Mouse (Mus musculus): ENCODE data around the gene Med13l. TPM values are rescaled to one million over a fixed set of nuclear protein-coding genes. Genes with fewer than 3 reads are reported as not detected.

The Med13l gene
- polyA plus RNA-seq, 1 experiment from 2014 or later: 16.2 TPM

DNA sequence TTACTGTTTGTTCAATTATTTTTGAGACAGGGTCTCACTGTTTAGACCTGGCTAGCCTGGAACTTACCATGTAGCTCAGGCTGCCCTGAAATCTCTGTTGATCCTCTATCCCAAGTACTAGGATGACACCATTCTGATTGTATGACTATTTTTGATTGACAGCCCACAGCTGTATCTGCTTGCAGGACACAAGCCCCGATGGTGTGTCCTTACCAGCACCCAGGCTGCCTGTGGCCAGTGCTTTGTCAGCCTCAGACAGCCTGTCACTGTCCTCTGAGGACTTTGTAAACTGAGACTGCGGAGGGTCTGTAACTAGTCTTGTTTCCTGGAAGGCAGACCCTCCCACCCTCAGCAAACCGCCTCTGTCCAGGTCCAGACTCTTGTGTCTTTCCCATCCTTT lies 221.7 kb downstream of the Med13l start:
- Histone ChIP-seq H3K9me3 (ENCODE audit: control insufficient read depth, low read depth, low read length) (no peaks in the 10 kb centered on the region; the same call in 1 of the 2 replicates), H3K4me1 (ENCODE audit: control insufficient read depth, insufficient read depth, low read length) (no peaks in the 10 kb centered on the region), H3K4me3 (ENCODE audit: low read depth, low read length) (no peak overlapping the region), H3K9ac (replicated peaks; ENCODE audit: low read depth, low read length) (no peak overlapping the region), H3K27ac (ENCODE audit: low read length) (no peak overlapping the region), H3K27me3 (ENCODE audit: control insufficient read depth, insufficient read depth, low read length) (no peaks in the 10 kb centered on the region), H3K4me2 (replicated peaks; ENCODE audit: low read depth, low read length) (no peak overlapping the region), H3K36me3 (ENCODE audit: control insufficient read depth, insufficient read depth, low read length) (no peaks in the 10 kb centered on the region)
- no peak for ATAC-seq (ENCODE audit: insufficient number of reproducible peaks, insufficient read depth, low FRiP score, low read depth)
- WGBS: 65% methylated on average over 3 of the region's 3 CpGs

DNA sequence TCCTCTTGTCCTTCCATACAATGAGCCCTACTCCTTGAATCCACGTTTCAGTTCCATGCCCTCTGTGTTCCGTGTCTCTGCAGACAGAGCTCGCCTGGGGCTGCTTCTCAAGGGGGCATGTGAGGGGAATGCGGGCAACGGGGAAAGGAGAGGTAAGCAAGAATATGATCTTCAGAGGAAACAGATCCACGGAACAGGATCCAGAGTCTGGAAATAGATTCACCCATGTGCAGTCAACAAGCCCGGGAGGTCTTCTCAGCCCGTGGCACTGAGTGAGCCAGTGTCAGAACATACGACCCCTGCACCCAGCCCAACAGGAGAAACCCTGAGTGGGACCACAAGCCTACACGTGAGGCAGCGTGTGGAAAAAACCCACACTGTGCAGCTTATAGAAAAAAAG lies 228.7 kb downstream of the Med13l start:
- 91% methylated on average over 11 of the region's 11 CpGs for WGBS
- Histone ChIP-seq H3K4me2 (replicated peaks; ENCODE audit: low read depth, low read length) (no peak overlapping the region), H3K36me3 (ENCODE audit: control insufficient read depth, insufficient read depth, low read length) (no peaks in the 10 kb centered on the region), H3K27ac (ENCODE audit: low read length) (no peak overlapping the region), H3K4me1 (ENCODE audit: control insufficient read depth, insufficient read depth, low read length) (no peaks in the 10 kb centered on the region), H3K9ac (replicated peaks; ENCODE audit: low read depth, low read length) (no peak overlapping the region), H3K4me3 (ENCODE audit: low read depth, low read length) (no peak overlapping the region), H3K9me3 (ENCODE audit: control insufficient read depth, low read depth, low read length) (no peaks in the 10 kb centered on the region; the same call in 1 of the 2 replicates), H3K27me3 (ENCODE audit: control insufficient read depth, insufficient read depth, low read length) (no peaks in the 10 kb centered on the region)
- ATAC-seq (ENCODE audit: insufficient number of reproducible peaks, insufficient read depth, low FRiP score, low read depth): no peak

DNA sequence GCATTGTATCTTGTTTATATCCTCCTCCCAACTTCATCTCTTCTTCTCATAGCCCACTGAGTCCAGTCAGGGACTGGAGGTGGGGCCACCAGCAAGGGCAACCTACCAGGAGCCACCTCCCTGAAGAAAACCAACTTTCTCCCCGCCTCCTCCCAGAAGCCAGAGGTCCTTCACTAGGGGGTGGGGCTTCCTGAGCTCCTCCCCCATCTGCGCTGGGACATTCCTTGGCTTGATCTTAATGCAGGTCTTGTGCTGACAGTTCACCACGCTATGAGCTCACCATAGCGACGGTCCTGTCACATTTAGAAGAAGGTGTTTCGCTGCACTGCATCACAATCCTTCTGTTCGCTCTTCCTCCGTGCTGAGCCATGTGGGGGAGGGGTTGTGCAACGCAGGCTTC lies 229.3 kb downstream of the Med13l start:
- Histone ChIP-seq H3K9ac (replicated peaks; ENCODE audit: low read depth, low read length) (no peak overlapping the region), H3K4me2 (replicated peaks; ENCODE audit: low read depth, low read length) (no peak overlapping the region), H3K4me3 (ENCODE audit: low read depth, low read length) (no peak overlapping the region), H3K36me3 (ENCODE audit: control insufficient read depth, insufficient read depth, low read length) (no peaks in the 10 kb centered on the region), H3K27ac (ENCODE audit: low read length) (no peak overlapping the region), H3K9me3 (ENCODE audit: control insufficient read depth, low read depth, low read length) (no peaks in the 10 kb centered on the region; the same call in 1 of the 2 replicates), H3K27me3 (ENCODE audit: control insufficient read depth, insufficient read depth, low read length) (no peaks in the 10 kb centered on the region), H3K4me1 (ENCODE audit: control insufficient read depth, insufficient read depth, low read length) (no peaks in the 10 kb centered on the region)
- WGBS: 81% methylated on average over 9 of the region's 9 CpGs
- no peak for ATAC-seq (ENCODE audit: insufficient number of reproducible peaks, insufficient read depth, low FRiP score, low read depth)

DNA sequence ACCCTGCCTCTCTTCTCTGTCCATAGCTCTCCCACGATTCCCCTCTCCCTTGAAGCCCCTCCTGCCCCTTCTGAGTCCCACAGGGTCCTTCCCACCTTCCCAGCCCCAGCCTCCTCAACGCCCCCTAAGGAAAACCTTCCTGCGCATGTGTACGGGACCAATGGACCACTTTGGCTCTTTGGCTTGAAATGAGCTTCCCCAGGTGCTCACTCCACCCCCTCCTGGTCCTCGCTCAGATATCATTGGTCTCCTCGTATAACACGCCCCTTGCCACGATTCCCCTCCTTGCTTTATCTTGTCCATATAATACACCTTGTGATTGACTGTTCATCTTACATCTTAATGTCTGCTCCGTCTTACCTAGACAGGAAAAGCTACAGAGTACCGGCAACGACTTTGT lies 237.3 kb downstream of the Med13l start:
- H3K9ac ChIP-seq (replicated peaks; ENCODE audit: low read depth, low read length): no peak overlapping the region
- no peaks in the 10 kb centered on the region for H3K27me3 ChIP-seq (ENCODE audit: control insufficient read depth, insufficient read depth, low read length)
- H3K27ac ChIP-seq (ENCODE audit: low read length): no peak overlapping the region
- H3K9me3 ChIP-seq (ENCODE audit: control insufficient read depth, low read depth, low read length): no peaks in the 10 kb centered on the region
- no peak overlapping the region for H3K4me3 ChIP-seq (ENCODE audit: low read depth, low read length)
- no peaks in the 10 kb centered on the region for H3K4me1 ChIP-seq (ENCODE audit: control insufficient read depth, insufficient read depth, low read length)
- WGBS: 87% methylated on average over 11 of the region's 11 CpGs
- no peak for ATAC-seq (ENCODE audit: insufficient number of reproducible peaks, insufficient read depth, low FRiP score, low read depth)
- H3K36me3 ChIP-seq (ENCODE audit: control insufficient read depth, insufficient read depth, low read length): no peaks in the 10 kb centered on the region
- no peak overlapping the region for H3K4me2 ChIP-seq (replicated peaks; ENCODE audit: low read depth, low read length)

DNA sequence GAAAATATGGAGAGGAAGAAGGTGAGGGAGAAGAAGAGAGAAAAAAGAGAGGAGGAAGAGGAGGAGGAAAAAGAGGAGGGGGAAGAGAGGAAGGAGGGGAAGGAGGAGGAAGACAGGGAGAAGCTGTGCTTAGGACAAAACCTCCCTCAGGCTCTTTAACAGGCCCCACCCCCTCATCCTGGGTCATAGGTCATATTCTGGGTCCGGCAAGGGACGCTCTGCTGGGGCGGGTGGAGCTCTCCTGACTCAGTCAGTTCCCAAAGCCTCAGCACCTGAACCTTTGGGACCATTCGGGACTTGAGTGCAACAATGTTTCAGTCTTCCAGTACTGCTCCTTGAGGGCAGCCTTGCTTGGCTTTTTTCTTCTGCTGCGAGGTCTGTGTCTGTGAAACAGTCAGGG lies 241.1 kb downstream of the Med13l start:
- 33% methylated on average over 5 of the region's 5 CpGs for WGBS
- Histone ChIP-seq H3K9me3 (ENCODE audit: control insufficient read depth, low read depth, low read length) (no peaks in the 10 kb centered on the region), H3K27me3 (ENCODE audit: control insufficient read depth, insufficient read depth, low read length) (no peaks in the 10 kb centered on the region), H3K4me2 (replicated peaks; ENCODE audit: low read depth, low read length) (no peak overlapping the region), H3K36me3 (ENCODE audit: control insufficient read depth, insufficient read depth, low read length) (no peaks in the 10 kb centered on the region), H3K27ac (ENCODE audit: low read length) (no peak overlapping the region), H3K9ac (replicated peaks; ENCODE audit: low read depth, low read length) (no peak overlapping the region), H3K4me1 (ENCODE audit: control insufficient read depth, insufficient read depth, low read length) (no peaks in the 10 kb centered on the region), H3K4me3 (ENCODE audit: low read depth, low read length) (no peak overlapping the region)
- ATAC-seq (ENCODE audit: insufficient number of reproducible peaks, insufficient read depth, low FRiP score, low read depth): no peak

DNA sequence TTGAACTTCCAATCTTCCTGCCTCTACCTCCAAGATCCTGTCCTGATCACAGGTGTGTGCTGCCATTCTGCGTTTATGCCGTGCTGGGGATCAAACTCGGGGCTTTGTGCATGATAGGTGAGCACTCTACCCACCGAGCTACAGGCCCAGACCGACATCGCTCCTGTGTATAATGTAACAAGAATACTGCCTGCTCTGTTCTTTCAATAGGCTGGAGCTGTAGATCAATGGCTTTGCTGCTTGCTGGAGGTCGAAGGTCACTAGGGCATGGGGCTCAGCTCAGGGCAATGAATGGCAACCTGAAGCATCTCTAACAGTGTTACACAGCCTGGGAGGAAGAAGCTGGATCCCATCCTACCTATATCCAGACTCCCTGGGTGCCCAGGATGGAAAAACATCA lies 241.6 kb downstream of the Med13l start:
- no peak for ATAC-seq (ENCODE audit: insufficient number of reproducible peaks, insufficient read depth, low FRiP score, low read depth)

DNA sequence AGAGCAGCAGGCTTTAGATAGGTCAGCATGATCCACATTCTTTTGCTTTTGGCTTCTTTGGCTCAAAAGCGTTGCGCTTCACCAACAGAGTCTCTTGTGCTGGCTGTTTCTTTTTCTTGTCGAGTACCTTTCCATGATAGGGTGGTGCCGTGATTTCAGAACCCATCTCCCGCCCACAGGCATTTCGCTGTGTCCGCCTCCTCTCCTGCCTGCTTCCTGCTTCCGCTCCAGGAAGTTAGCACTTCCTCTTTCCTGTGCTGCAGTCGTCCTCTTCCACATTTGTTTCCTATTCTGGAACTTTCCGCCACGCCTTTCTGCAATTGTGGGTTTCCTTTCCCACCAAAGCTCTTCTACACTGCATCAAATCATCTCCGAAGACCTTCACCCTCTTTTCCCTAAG lies 248.5 kb downstream of the Med13l start:
- Histone ChIP-seq H3K4me1 (ENCODE audit: control insufficient read depth, insufficient read depth, low read length) (no peaks in the 10 kb centered on the region), H3K27ac (ENCODE audit: low read length) (no peak overlapping the region), H3K27me3 (ENCODE audit: control insufficient read depth, insufficient read depth, low read length) (no peaks in the 10 kb centered on the region), H3K4me3 (ENCODE audit: low read depth, low read length) (no peak overlapping the region), H3K9ac (replicated peaks; ENCODE audit: low read depth, low read length) (no peak overlapping the region), H3K9me3 (ENCODE audit: control insufficient read depth, low read depth, low read length) (no peaks in the 10 kb centered on the region), H3K4me2 (replicated peaks; ENCODE audit: low read depth, low read length) (no peak overlapping the region), H3K36me3 (ENCODE audit: control insufficient read depth, insufficient read depth, low read length) (no peaks in the 10 kb centered on the region)
- ATAC-seq (ENCODE audit: insufficient number of reproducible peaks, insufficient read depth, low FRiP score, low read depth): no peak
- 81% methylated on average over 12 of the region's 12 CpGs for WGBS

More for the DNA sequence above, 241.6 kb downstream of the Med13l start:
- Histone ChIP-seq H3K4me2 (replicated peaks; ENCODE audit: low read depth, low read length) (no peak overlapping the region), H3K9me3 (ENCODE audit: control insufficient read depth, low read depth, low read length) (no peaks in the 10 kb centered on the region), H3K4me3 (ENCODE audit: low read depth, low read length) (no peak overlapping the region), H3K9ac (replicated peaks; ENCODE audit: low read depth, low read length) (no peak overlapping the region), H3K27me3 (ENCODE audit: control insufficient read depth, insufficient read depth, low read length) (no peaks in the 10 kb centered on the region), H3K4me1 (ENCODE audit: control insufficient read depth, insufficient read depth, low read length) (no peaks in the 10 kb centered on the region), H3K27ac (ENCODE audit: low read length) (no peak overlapping the region), H3K36me3 (ENCODE audit: control insufficient read depth, insufficient read depth, low read length) (no peaks in the 10 kb centered on the region)
- WGBS: 77% methylated on average over 7 of the region's 7 CpGs

DNA sequence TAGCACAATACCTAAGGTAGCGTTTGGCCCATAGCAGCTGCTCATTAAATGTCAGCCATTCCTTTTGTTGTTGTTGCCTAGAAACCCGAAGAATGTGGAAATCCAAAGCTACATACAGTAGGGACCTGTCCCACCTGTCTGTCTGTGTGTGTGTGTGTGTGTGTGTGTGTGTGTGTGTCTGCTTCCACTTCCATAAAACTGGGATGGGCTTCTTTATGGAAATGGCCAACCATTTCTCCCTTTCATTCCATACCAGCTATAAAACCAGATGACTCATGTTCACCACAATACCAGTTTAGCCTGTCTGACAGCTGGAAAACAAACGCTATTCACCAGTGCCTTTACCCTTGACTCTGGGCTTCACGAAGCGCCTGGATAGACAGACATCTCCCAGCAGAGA lies 249.1 kb downstream of the Med13l start:
- WGBS: 66% methylated on average over 5 of the region's 5 CpGs
- Histone ChIP-seq H3K27ac (ENCODE audit: low read length) (no peak overlapping the region), H3K27me3 (ENCODE audit: control insufficient read depth, insufficient read depth, low read length) (no peaks in the 10 kb centered on the region), H3K36me3 (ENCODE audit: control insufficient read depth, insufficient read depth, low read length) (no peaks in the 10 kb centered on the region), H3K9me3 (ENCODE audit: control insufficient read depth, low read depth, low read length) (no peaks in the 10 kb centered on the region), H3K4me2 (replicated peaks; ENCODE audit: low read depth, low read length) (no peak overlapping the region), H3K9ac (replicated peaks; ENCODE audit: low read depth, low read length) (no peak overlapping the region), H3K4me3 (ENCODE audit: low read depth, low read length) (no peak overlapping the region), H3K4me1 (ENCODE audit: control insufficient read depth, insufficient read depth, low read length) (no peaks in the 10 kb centered on the region)
- ATAC-seq (ENCODE audit: insufficient number of reproducible peaks, insufficient read depth, low FRiP score, low read depth): no peak

DNA sequence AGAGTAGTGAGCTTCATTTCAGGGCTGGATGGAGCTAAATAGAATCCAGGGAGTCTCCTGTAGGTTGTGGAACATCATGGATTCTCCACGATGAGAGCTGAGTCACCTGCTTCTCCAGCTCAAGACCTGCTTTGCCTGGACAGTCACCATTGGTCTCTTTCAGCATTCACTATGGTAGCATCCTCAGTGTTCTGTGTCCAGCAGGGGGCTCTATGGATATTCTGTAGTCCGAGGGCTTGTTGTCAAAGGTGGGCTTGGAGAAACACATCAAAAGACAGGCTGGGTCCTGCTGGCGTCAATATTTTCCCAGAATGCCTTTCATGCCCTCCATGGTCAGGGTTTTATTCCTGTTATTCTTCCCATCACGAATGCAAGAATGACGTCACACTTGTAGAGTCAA lies 251.2 kb downstream of the Med13l start:
- 49% methylated on average over 5 of the region's 5 CpGs for WGBS

More for the DNA sequence above, 251.2 kb downstream of the Med13l start:
- Histone ChIP-seq H3K4me1 (ENCODE audit: control insufficient read depth, insufficient read depth, low read length) (no peaks in the 10 kb centered on the region), H3K4me3 (ENCODE audit: low read depth, low read length) (no peak overlapping the region), H3K36me3 (ENCODE audit: control insufficient read depth, insufficient read depth, low read length) (no peaks in the 10 kb centered on the region), H3K27me3 (ENCODE audit: control insufficient read depth, insufficient read depth, low read length) (no peaks in the 10 kb centered on the region), H3K27ac (ENCODE audit: low read length) (no peak overlapping the region), H3K9ac (replicated peaks; ENCODE audit: low read depth, low read length) (no peak overlapping the region), H3K9me3 (ENCODE audit: control insufficient read depth, low read depth, low read length) (no peaks in the 10 kb centered on the region), H3K4me2 (replicated peaks; ENCODE audit: low read depth, low read length) (no peak overlapping the region)
- no peak for ATAC-seq (ENCODE audit: insufficient number of reproducible peaks, insufficient read depth, low FRiP score, low read depth)

All from stomach, embryonic 14.5 days (tissue).